Mouse (Mus musculus) right cerebral cortex, postnatal 4 days (tissue): ENCODE measurements around the gene Scfd2.

Experiments
- DNase-seq: peaks from one replicate; pipeline ENCODE4 v3.0.0-alpha.2; 2022

The Scfd2 gene

GRCm38 (mm10) chr5:74197541-74198330 lies 333.8 kb downstream of the Scfd2 start:
- DNase-seq: no peak

- DNase-seq: no peak
Measured at GRCm38 (mm10) chr5:74196307-74196618, 335.3 kb downstream of the Scfd2 start.

- DNase-seq: no peak
Measured at GRCm38 (mm10) chr5:74195614-74196306, 335.8 kb downstream of the Scfd2 start.

- DNase-seq: peak; percentile 95
Measured at GRCm38 (mm10) chr5:74194841-74195613, 336.5 kb downstream of the Scfd2 start, which contains the start of gene Rasl11b. Rasl11b (plus strand) TSS chr5:74195286.

- no peak for DNase-seq
Measured at GRCm38 (mm10) chr5:74194027-74194840, 337.3 kb downstream of the Scfd2 start.

- DNase-seq: no peak
Measured at GRCm38 (mm10) chr5:74193626-74194025, 337.9 kb downstream of the Scfd2 start.

- no peak for DNase-seq
Measured at GRCm38 (mm10) chr5:74193008-74193407, 338.6 kb downstream of the Scfd2 start.

- no peak for DNase-seq
Measured at GRCm38 (mm10) chr5:74190911-74191310, 340.6 kb downstream of the Scfd2 start.

- DNase-seq: no peak
Measured at GRCm38 (mm10) chr5:74190161-74190491, 341.4 kb downstream of the Scfd2 start.

- no peak for DNase-seq
Measured at GRCm38 (mm10) chr5:74189484-74190160, 341.9 kb downstream of the Scfd2 start.

- DNase-seq: no peak
Measured at GRCm38 (mm10) chr5:74188886-74189285, 342.7 kb downstream of the Scfd2 start.

GRCm38 (mm10) chr5:74188076-74188475 lies 343.5 kb downstream of the Scfd2 start:
- DNase-seq: no peak

GRCm38 (mm10) chr5:74184607-74185006 lies 347.0 kb downstream of the Scfd2 start:
- DNase-seq: no peak

- DNase-seq: no peak
Measured at GRCm38 (mm10) chr5:74183118-74183517, 348.4 kb downstream of the Scfd2 start.

GRCm38 (mm10) chr5:74180216-74180615 lies 351.3 kb downstream of the Scfd2 start:
- DNase-seq: no peak

GRCm38 (mm10) chr5:74175526-74176270 lies 355.9 kb downstream of the Scfd2 start:
- no peak for DNase-seq

GRCm38 (mm10) chr5:74173162-74173844 lies 358.3 kb downstream of the Scfd2 start:
- DNase-seq: no peak

GRCm38 (mm10) chr5:74172208-74172607 lies 359.4 kb downstream of the Scfd2 start:
- DNase-seq: no peak

GRCm38 (mm10) chr5:74171768-74172167 lies 359.8 kb downstream of the Scfd2 start:
- DNase-seq: no peak

- no peak for DNase-seq
Measured at GRCm38 (mm10) chr5:74168085-74168484, 363.5 kb downstream of the Scfd2 start.

- DNase-seq: no peak
Measured at GRCm38 (mm10) chr5:74166642-74167041, 364.9 kb downstream of the Scfd2 start.
